Mouse (Mus musculus): Measurements from ENCODE around the gene Nap1l2. TPM values are rescaled to one million over a fixed set of nuclear protein-coding genes. Genes with fewer than 3 reads are reported as not detected.
"Not testable (repeated sequence)": the region's sequence is repeated elsewhere in the genome, so short reads cannot be mapped to it uniquely, and the experiment has no call there.

Nap1l2 gene
- polyA plus RNA-seq (2015; fragmentation: Nextera tagmentation; extraction: Ambion mirVana), result 62.5 and 71.8 TPM in 2 replicates

GRCm38 (mm10) chrX:103186431-103186786, at the start of gene Nap1l2:
TSS of gene Nap1l2 (minus strand) at chrX:103186640.
- peak within 1 kb of the TSS; percentile 52 for H3K4me2 ChIP-seq (replicated peaks)
- WGBS, result 30% methylated on average over 13 of the region's 13 CpGs
- no peaks in the 10 kb centered on the region for H3K36me3 ChIP-seq
- peaks cover 33% of the 10 kb centered on the region for H3K27me3 ChIP-seq
- peak within 1 kb of the TSS; percentile 93 for H3K27ac ChIP-seq
- peak; percentile 96 for ATAC-seq
- no peaks in the 10 kb centered on the region for H3K9me3 ChIP-seq
- no peaks in the 10 kb centered on the region for H3K4me1 ChIP-seq (replicated peaks)
- H3K4me3 ChIP-seq (replicated peaks), result peak within 1 kb of the TSS; percentile 56
- H3K9ac ChIP-seq (replicated peaks), result peak within 1 kb of the TSS; percentile 73

DNA sequence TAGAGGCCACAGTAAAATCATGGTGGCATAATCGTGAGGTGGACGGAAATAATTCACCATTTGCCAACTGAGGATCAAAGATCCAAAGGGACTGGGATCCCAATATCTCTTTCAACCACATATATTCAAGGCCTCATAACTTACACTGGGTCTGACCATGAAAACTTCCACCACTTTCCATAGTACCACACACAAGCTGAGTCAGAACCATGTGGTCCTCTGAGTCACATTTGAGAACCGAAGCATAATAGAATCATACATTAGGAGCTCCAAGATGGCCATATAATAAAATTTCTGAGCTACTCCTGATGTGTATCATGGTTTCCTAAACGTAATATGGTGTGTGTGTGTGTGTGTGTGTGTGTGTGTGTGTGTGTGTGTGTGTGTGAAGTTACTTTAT, 28.8 kb upstream of the Nap1l2 start:
- no peaks in the 10 kb centered on the region for H3K4me1 ChIP-seq (replicated peaks)
- H3K27me3 ChIP-seq, result peaks cover 55% of the 10 kb centered on the region
- no peak overlapping the region for H3K27ac ChIP-seq
- no peaks in the 10 kb centered on the region for H3K36me3 ChIP-seq
- no peaks in the 10 kb centered on the region for H3K9me3 ChIP-seq
- no peak overlapping the region for H3K9ac ChIP-seq (replicated peaks)
- no peak overlapping the region for H3K4me2 ChIP-seq (replicated peaks)
- WGBS, result 83% methylated on average over 4 of the region's 4 CpGs
- ATAC-seq, result no peak
- no peak overlapping the region for H3K4me3 ChIP-seq (replicated peaks)

- peak; percentile 64 for ATAC-seq
- no peaks in the 10 kb centered on the region for H3K4me1 ChIP-seq (replicated peaks)
- 40% methylated on average over 1 of the region's 1 CpGs for WGBS
- H3K9me3 ChIP-seq, result no peaks in the 10 kb centered on the region
- H3K27me3 ChIP-seq, result peaks cover 29% of the 10 kb centered on the region
- H3K36me3 ChIP-seq, result no peaks in the 10 kb centered on the region
- no peak overlapping the region for H3K9ac ChIP-seq (replicated peaks)
- peak overlapping the region; percentile 52 for H3K4me2 ChIP-seq (replicated peaks)
- H3K4me3 ChIP-seq (replicated peaks), result peak overlapping the region; percentile 56
- peak overlapping the region; percentile 93 for H3K27ac ChIP-seq
Measured at GRCm38 (mm10) chrX:103186829-103187228, 389 bp upstream of the Nap1l2 start.

GRCm38 (mm10) chrX:103185781-103186430, 534 bp downstream of the Nap1l2 start:
- ATAC-seq, result peak; percentile 70

DNA sequence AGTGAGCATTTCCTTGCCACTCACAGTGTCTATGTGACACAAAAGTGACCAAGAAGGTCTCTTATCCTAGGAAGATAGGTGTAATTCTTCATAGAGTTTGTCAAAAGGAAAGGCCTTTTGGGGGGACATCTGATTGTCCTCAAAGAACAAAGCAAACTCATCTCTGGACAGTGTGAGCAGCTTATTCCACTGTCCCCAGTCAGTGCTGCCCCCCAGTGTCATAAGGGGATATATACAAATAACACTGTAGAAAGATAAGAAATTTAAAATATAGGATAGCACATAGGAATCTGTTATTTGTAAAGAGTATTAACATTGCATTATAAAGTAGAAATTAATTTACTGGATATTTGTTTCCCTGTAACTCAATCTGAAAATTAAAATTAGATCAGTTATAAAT, 2.9 kb downstream of the Nap1l2 start:
- H3K27me3 ChIP-seq, result peaks cover 38% of the 10 kb centered on the region
- 0 out of 2 replicates have a peak overlapping the region, but pooled peaks have one; percentile 3 for H3K4me3 ChIP-seq (replicated peaks)
- H3K4me1 ChIP-seq (replicated peaks), result no peaks in the 10 kb centered on the region
- no peaks in the 10 kb centered on the region for H3K36me3 ChIP-seq
- H3K27ac ChIP-seq, result no peak overlapping the region
- H3K9me3 ChIP-seq, result no peaks in the 10 kb centered on the region
- no peak overlapping the region for H3K9ac ChIP-seq (replicated peaks)
- no peak for ATAC-seq
- peak overlapping the region; percentile 38 for H3K4me2 ChIP-seq (replicated peaks)

More at GRCm38 (mm10) chrX:103185781-103186430, 534 bp downstream of the Nap1l2 start:
- H3K4me3 ChIP-seq (replicated peaks), result peak overlapping the region; percentile 56
- no peaks in the 10 kb centered on the region for H3K9me3 ChIP-seq
- H3K27ac ChIP-seq, result peak overlapping the region; percentile 93
- H3K36me3 ChIP-seq, result no peaks in the 10 kb centered on the region
- 21% methylated on average over 20 of the region's 20 CpGs for WGBS
- peak overlapping the region; percentile 52 for H3K4me2 ChIP-seq (replicated peaks)
- peak overlapping the region; percentile 73 for H3K9ac ChIP-seq (replicated peaks)
- H3K27me3 ChIP-seq, result peaks cover 34% of the 10 kb centered on the region
- H3K4me1 ChIP-seq (replicated peaks), result no peaks in the 10 kb centered on the region

GRCm38 (mm10) chrX:103179771-103180558, 6.5 kb downstream of the Nap1l2 start:
- H3K36me3 ChIP-seq, result no peaks in the 10 kb centered on the region
- no peak overlapping the region for H3K27ac ChIP-seq
- no peaks in the 10 kb centered on the region for H3K4me1 ChIP-seq (replicated peaks)
- peaks cover 27% of the 10 kb centered on the region; the same call in 1 of the 2 replicates for H3K27me3 ChIP-seq
- H3K9me3 ChIP-seq, result no peaks in the 10 kb centered on the region
- no peak for ATAC-seq
- H3K4me3 ChIP-seq (replicated peaks), result no peak overlapping the region
- H3K4me2 ChIP-seq (replicated peaks), result no peak overlapping the region
- WGBS, result 84% methylated on average over 4 of the region's 4 CpGs
- H3K9ac ChIP-seq (replicated peaks), result no peak overlapping the region

GRCm38 (mm10) chrX:103164948-103165605, 21.4 kb downstream of the Nap1l2 start:
- 29% methylated on average over 34 of the region's 83 CpGs for WGBS
- H3K4me3 ChIP-seq (replicated peaks), result peak overlapping the region; percentile 31
- H3K27ac ChIP-seq; H3K4me1 ChIP-seq (replicated peaks); H3K9me3 ChIP-seq; H3K36me3 ChIP-seq; H3K9ac ChIP-seq (replicated peaks): not testable (repeated sequence)
- ATAC-seq, result peak; percentile 98
- H3K27me3 ChIP-seq, result peaks cover 18% of the 10 kb centered on the region
- peak overlapping the region; percentile 38 for H3K4me2 ChIP-seq (replicated peaks)

GRCm38 (mm10) chrX:103156134-103156533, 30.3 kb downstream of the Nap1l2 start:
- no peaks in the 10 kb centered on the region for H3K9me3 ChIP-seq
- H3K4me2 ChIP-seq (replicated peaks), result no peak overlapping the region
- ATAC-seq, result no peak
- peaks cover 46% of the 10 kb centered on the region for H3K27me3 ChIP-seq
- WGBS, result 58% methylated on average over 1 of the region's 1 CpGs
- H3K4me3 ChIP-seq (replicated peaks), result no peak overlapping the region
- no peak overlapping the region for H3K9ac ChIP-seq (replicated peaks)
- H3K27ac ChIP-seq, result no peak overlapping the region
- H3K4me1 ChIP-seq (replicated peaks), result no peaks in the 10 kb centered on the region
- no peaks in the 10 kb centered on the region for H3K36me3 ChIP-seq

DNA sequence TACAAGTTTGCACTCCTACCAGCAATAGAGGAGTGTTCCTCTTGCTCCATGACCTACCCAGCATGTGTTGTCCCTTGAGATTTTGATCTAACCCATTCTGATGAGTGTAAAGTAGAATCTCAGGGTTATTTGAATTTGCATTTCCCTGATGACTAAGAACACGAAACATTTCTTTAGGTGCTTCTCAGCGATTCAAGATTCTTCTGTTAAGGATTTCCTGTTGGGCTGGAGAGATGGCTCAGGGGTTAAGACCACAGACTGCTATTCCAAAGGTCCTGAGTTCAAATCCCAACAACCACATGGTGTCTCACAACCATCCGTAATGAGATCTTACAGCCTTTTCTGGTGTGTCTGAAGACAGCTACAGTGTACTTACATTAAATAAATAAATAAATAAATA, 47.9 kb downstream of the Nap1l2 start:
- H3K27me3 ChIP-seq, result peaks cover 11% of the 10 kb centered on the region; the same call in 1 of the 2 replicates
- no peak overlapping the region for H3K4me3 ChIP-seq (replicated peaks)
- no peaks in the 10 kb centered on the region for H3K4me1 ChIP-seq (replicated peaks)
- no peak overlapping the region for H3K27ac ChIP-seq
- no peaks in the 10 kb centered on the region for H3K9me3 ChIP-seq
- no peak for ATAC-seq
- WGBS, result 88% methylated on average over 3 of the region's 3 CpGs
- H3K36me3 ChIP-seq, result no peaks in the 10 kb centered on the region
- H3K9ac ChIP-seq (replicated peaks), result no peak overlapping the region
- H3K4me2 ChIP-seq (replicated peaks), result no peak overlapping the region

Other genes with a start within 250 kb of the Nap1l2 start
- gene Cdx4, start 134.8 kb upstream of the Nap1l2 start, polyA plus RNA-seq (2015; fragmentation: Nextera tagmentation; extraction: Ambion mirVana), result not detected in 2 replicates
- 8.4 and 8.9 TPM in 2 replicates for gene Chic1, start 169.8 kb upstream of the Nap1l2 start, polyA plus RNA-seq (2015; fragmentation: Nextera tagmentation; extraction: Ambion mirVana)
- gene Tsx, start 227.8 kb upstream of the Nap1l2 start, polyA plus RNA-seq (2015; fragmentation: Nextera tagmentation; extraction: Ambion mirVana), result 0.34 and 0.35 TPM in 2 replicates
- gene Gm26992, start 235.4 kb upstream of the Nap1l2 start, polyA plus RNA-seq (2015; fragmentation: Nextera tagmentation; extraction: Ambion mirVana), result not detected in 2 replicates